Mouse (Mus musculus) CH12.LX (cell line): ENCODE measurements around the gene Rptor. TPM values are rescaled to one million over a fixed set of nuclear protein-coding genes. Genes with fewer than 3 reads are reported as not detected.

Experiments
- DNase-seq: peaks from one replicate; pipeline ENCODE4 v3.0.0-alpha.2; 2013; ENCODE audit errors: extremely low read depth
- H3K27ac ChIP-seq: 2 replicates; pipeline ENCODE4 v1.5.1; 2012; ENCODE audit warnings: low read depth, mild to moderate bottlenecking, control low read depth, moderate library complexity; ENCODE audit not compliant: insufficient read depth
- H3K27me3 ChIP-seq: replicated peaks from 2 replicates; pipeline ENCODE3; 2012; ENCODE audit warnings: inconsistent platforms
- H3K36me3 ChIP-seq, 2 experiments: replicated peaks in 1 of 2; 2 replicates each; pipeline versions ENCODE3 to v1.6.1; 2012; ENCODE audit warnings: inconsistent platforms in 1 of 2, low read length in 1 of 2, mild to moderate bottlenecking in 1 of 2, mixed read lengths in 1 of 2, moderate library complexity in 1 of 2; ENCODE audit not compliant: control insufficient read depth in 1 of 2, insufficient read depth in 1 of 2
- H3K4me1 ChIP-seq, 2 experiments: 2 replicates each; pipeline ENCODE4 v1.6.1; 2012; ENCODE audit warnings: inconsistent platforms in 1 of 2, moderate library complexity in 1 of 2; ENCODE audit not compliant: insufficient read depth in 2 of 2, control insufficient read depth in 1 of 2
- H3K4me2 ChIP-seq: 2 replicates; pipeline ENCODE4 v1.6.1; 2012; ENCODE audit warnings: low read depth, mild to moderate bottlenecking, control low read depth; ENCODE audit not compliant: poor library complexity, insufficient read depth, severe bottlenecking
- H3K4me3 ChIP-seq, 3 experiments: fragments of 150-350 bp in 1 of 3; sonication (generic) in 1 of 3; replicated peaks in 1 of 3; 2 replicates each; pipeline versions ENCODE3 to v1.5.1; 2011 to 2012; ENCODE audit warnings: low read depth in 2 of 3, low read length in 2 of 3, mild to moderate bottlenecking in 2 of 3, moderate library complexity in 2 of 3, control low read depth in 1 of 3, improper control_type of control experiment in 1 of 3, inconsistent platforms in 1 of 3, mixed read lengths in 1 of 3; ENCODE audit not compliant: poor library complexity in 1 of 3
- H3K79me2 ChIP-seq: replicated peaks from 2 replicates; pipeline ENCODE4 v1.6.1; 2012; ENCODE audit warnings: mild to moderate bottlenecking, moderate library complexity; ENCODE audit not compliant: control insufficient read depth, poor library complexity, insufficient read depth, severe bottlenecking; ENCODE audit errors: extremely low read depth
- H3K9ac ChIP-seq: 2 replicates; pipeline ENCODE4 v1.6.1; 2012; ENCODE audit warnings: low read depth, mild to moderate bottlenecking, control low read depth, moderate library complexity; ENCODE audit not compliant: insufficient read depth
- H3K9me3 ChIP-seq: replicated peaks from 2 replicates; pipeline ENCODE3; 2012; ENCODE audit warnings: low read length, inconsistent platforms, mixed read lengths
- BHLHE40 ChIP-seq: IDR thresholded peaks from 2 replicates; pipeline ENCODE4 v1.6.1; 2011; ENCODE audit warnings: mild to moderate bottlenecking, low read depth, low read length, improper control_type of control experiment
- CHD1 ChIP-seq: IDR thresholded peaks from 2 replicates; pipeline ENCODE4 v1.6.1; 2012; ENCODE audit warnings: low read depth, low read length, improper control_type of control experiment, inconsistent platforms
- CHD2 ChIP-seq: IDR thresholded peaks from 2 replicates; pipeline ENCODE4 v1.6.1; 2011; ENCODE audit warnings: low read length, improper control_type of control experiment
- CTCF ChIP-seq, 2 experiments: IDR thresholded peaks in 1 of 2; conservative IDR thresholded peaks in 1 of 2; 2 replicates each; pipeline ENCODE4 v1.5.1; 2011 to 2012; ENCODE audit warnings: low read depth in 2 of 2, low read length in 2 of 2, improper control_type of control experiment in 1 of 2, inconsistent platforms in 1 of 2, mild to moderate bottlenecking in 1 of 2, moderate library complexity in 1 of 2
- E2F4 ChIP-seq: IDR thresholded peaks from 2 replicates; pipeline ENCODE4 v1.6.1; 2011; ENCODE audit warnings: low read depth, low read length, improper control_type of control experiment; ENCODE audit not compliant: insufficient replicate concordance
- EP300 ChIP-seq: IDR thresholded peaks from 2 replicates; pipeline ENCODE4 v1.6.1; 2011; ENCODE audit warnings: low read length, improper control_type of control experiment
- ETS1 ChIP-seq: conservative IDR thresholded peaks from 2 replicates; pipeline ENCODE4 v1.6.1; 2012; ENCODE audit warnings: low read depth, mild to moderate bottlenecking, inconsistent platforms, low read length, improper control_type of control experiment, moderate library complexity
- GABPA ChIP-seq: IDR thresholded peaks from 2 replicates; pipeline ENCODE4 v1.6.1; 2012; ENCODE audit warnings: low read depth, low read length, improper control_type of control experiment, inconsistent platforms; ENCODE audit not compliant: insufficient replicate concordance
- HCFC1 ChIP-seq: IDR thresholded peaks from 2 replicates; pipeline ENCODE4 v1.6.1; 2012; ENCODE audit warnings: low read depth, mild to moderate bottlenecking, inconsistent platforms, low read length, improper control_type of control experiment
- JUN ChIP-seq: IDR thresholded peaks from 2 replicates; pipeline ENCODE4 v1.6.1; 2011; ENCODE audit warnings: low read depth, mild to moderate bottlenecking, low read length, improper control_type of control experiment, moderate library complexity; ENCODE audit not compliant: insufficient read depth
- JUND ChIP-seq: conservative IDR thresholded peaks from 2 replicates; pipeline ENCODE4 v1.6.1; 2011; ENCODE audit warnings: low read depth, low read length, improper control_type of control experiment
- KAT2A ChIP-seq: IDR thresholded peaks from 2 replicates; pipeline ENCODE4 v1.6.1; 2012; ENCODE audit warnings: low read length, improper control_type of control experiment, inconsistent platforms; ENCODE audit not compliant: insufficient replicate concordance
- MAFK ChIP-seq: IDR thresholded peaks from 2 replicates; pipeline ENCODE4 v1.6.1; 2011; ENCODE audit warnings: low read length, improper control_type of control experiment; ENCODE audit not compliant: insufficient replicate concordance
- MAX ChIP-seq: IDR thresholded peaks from 2 replicates; pipeline ENCODE4 v1.6.1; 2011; ENCODE audit warnings: low read length, improper control_type of control experiment
- MAZ ChIP-seq: IDR thresholded peaks from 2 replicates; pipeline ENCODE4 v1.6.1; 2012; ENCODE audit warnings: low read depth, mild to moderate bottlenecking, inconsistent platforms, low read length, improper control_type of control experiment, moderate library complexity
- MXI1 ChIP-seq: IDR thresholded peaks from 2 replicates; pipeline ENCODE4 v1.6.1; 2011; ENCODE audit warnings: mild to moderate bottlenecking, low read depth, low read length, improper control_type of control experiment
- MYC ChIP-seq: IDR thresholded peaks from 2 replicates; pipeline ENCODE4 v1.6.1; 2011; ENCODE audit warnings: low read depth, mild to moderate bottlenecking, improper control_type of control experiment, low read length
- NELFE ChIP-seq: IDR thresholded peaks from 2 replicates; pipeline ENCODE4 v1.6.1; 2011; ENCODE audit warnings: low read depth, low read length, improper control_type of control experiment
- NRF1 ChIP-seq: IDR thresholded peaks from 2 replicates; pipeline ENCODE4 v1.6.1; 2014; ENCODE audit warnings: low read depth, mild to moderate bottlenecking, inconsistent platforms, low read length, improper control_type of control experiment, moderate library complexity
- PAX5 ChIP-seq: IDR thresholded peaks from 2 replicates; pipeline ENCODE4 v1.6.1; 2012; ENCODE audit warnings: low read length, inconsistent platforms, mixed read lengths
- RCOR1 ChIP-seq: conservative IDR thresholded peaks from 2 replicates; pipeline ENCODE4 v1.6.1; 2012; ENCODE audit warnings: low read depth, mild to moderate bottlenecking, inconsistent platforms, low read length, improper control_type of control experiment
- UBTF ChIP-seq: IDR thresholded peaks from 2 replicates; pipeline ENCODE4 v1.6.1; 2012; ENCODE audit warnings: low read depth, mild to moderate bottlenecking, inconsistent platforms, low read length, improper control_type of control experiment, moderate library complexity
- ZKSCAN1 ChIP-seq: IDR thresholded peaks from 2 replicates; pipeline ENCODE4 v1.6.1; 2012; ENCODE audit warnings: low read depth, inconsistent platforms, low read length, improper control_type of control experiment, borderline replicate concordance
- ZNF384 ChIP-seq: IDR thresholded peaks from 2 replicates; pipeline ENCODE4 v1.6.1; 2012; ENCODE audit warnings: low read depth, low read length, improper control_type of control experiment, inconsistent platforms
- dilution Hi-C: fragments of 300-500 bp; cut with MboI; formaldehyde crosslinking; loops from 2 replicates; pipeline ENCODE4 v1.14.3; 2020; ENCODE audit warnings: low sequenced_read_pairs; ENCODE audit not compliant: extremely low pct_unique_long_range_greater_than_20kb, extremely low pct_ligation_motif_present
- in situ Hi-C: fragments of 300-500 bp; cut with MboI; formaldehyde crosslinking; loops from 3 replicates; pipeline ENCODE4 v1.14.3; 2019; ENCODE audit warnings: low sequenced_read_pairs, low pct_ligation_motif_present, low pct_unique_long_range_greater_than_20kb, mixed read lengths
- polyA plus RNA-seq: library from polyadenylated mRNA; unstranded; fragments of >175 nt; gene quantifications from 2 replicates; pipeline ENCODE4 v1.2.1, GENCODE M21; 2012; ENCODE audit warnings: low read depth; ENCODE audit not compliant: insufficient read length
- total RNA-seq, 2 experiments: library from RNA; depleted of rRNA; stranded (reverse); fragments of 300-350 nt in 1 of 2; fragments of >200 nt in 1 of 2; gene quantifications; 2 replicates each; pipeline ENCODE4 v1.2.3; 2012 to 2014

Rptor gene
- total and polyA plus RNA-seq, 3 experiments = 10.3 to 33.1 (median 26.7) TPM

- Histone ChIP-seq H3K9ac (no peak overlapping the region), H3K9me3 (no peaks in the 10 kb centered on the region), H3K27me3 (no peaks in the 10 kb centered on the region), H3K4me2 (no peak overlapping the region), H3K27ac (no peak overlapping the region), H3K4me3 (no peak overlapping the region), H3K36me3 (peaks cover 0 to 37% of the 10 kb centered on the region in 2 experiments), H3K4me1 (peaks cover 4 to 40% of the 10 kb centered on the region in 2 experiments; a peak in 3 of 4 replicates), H3K79me2 (0 out of 2 replicates have a peak, but pooled peaks cover 3% of the 10 kb centered on the region)
- in situ Hi-C loops (no loop called here), dilution Hi-C loops (no loop called here)
- TF ChIP-seq MAX (no peak), RCOR1 (no peak), KAT2A (no peak), CTCF (conservative IDR thresholded peaks at IDR 0.05 in 1 of 2, IDR thresholded peaks at IDR 0.05 in 1 of 2; ENCODE audit: low read depth in 2 of 2, low read length in 2 of 2) (no peak), ETS1 (no peak), PAX5 (no peak), HCFC1 (no peak), E2F4 (no peak), MAZ (no peak), ZNF384 (no peak), CHD2 (no peak), ZKSCAN1 (no peak), GABPA (no peak), UBTF (no peak), MYC (no peak), MAFK (no peak), NRF1 (no peak)
- no peak for DNase-seq
These were observed 61.2 kb downstream of the Rptor start for GRCm38 (mm10) chr11:119663876-119664275.

DNA sequence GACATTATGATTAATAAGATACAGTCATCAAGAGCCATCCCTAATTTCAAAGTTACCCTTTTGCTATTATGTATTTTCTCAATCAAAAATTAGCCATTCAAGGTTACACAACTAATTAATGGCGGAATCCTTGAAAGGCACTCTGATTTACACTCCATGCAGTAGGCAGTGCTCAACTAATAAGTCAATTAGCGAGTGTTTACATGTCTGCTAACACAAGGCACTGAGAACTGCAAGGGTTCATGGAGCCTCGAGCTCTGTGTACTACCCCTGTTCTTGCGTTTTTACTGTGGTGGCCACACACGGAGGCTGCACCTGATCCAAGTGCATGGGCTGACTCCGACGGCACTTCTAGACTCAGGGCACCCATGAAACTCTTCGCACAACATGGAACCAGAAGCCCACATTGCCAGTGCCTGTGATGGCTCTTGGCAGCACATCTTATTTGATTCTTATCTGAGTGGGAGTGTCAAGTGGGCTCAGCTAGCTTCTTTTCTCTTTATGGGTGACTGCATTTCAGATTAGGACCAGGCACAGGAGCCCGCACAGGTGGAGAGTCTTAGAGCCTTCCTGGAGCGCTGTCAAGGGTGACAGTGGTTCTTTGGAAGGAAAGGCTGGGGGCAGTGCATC is 62.1 kb downstream of the Rptor start:
- no peak for DNase-seq
- in situ Hi-C loops (no loop called here), dilution Hi-C loops (no loop called here)
- Histone ChIP-seq H3K4me3 (no peak overlapping the region), H3K4me1 (peaks cover 4 to 37% of the 10 kb centered on the region in 2 experiments; a peak in 3 of 4 replicates), H3K27ac (no peak overlapping the region), H3K9me3 (no peaks in the 10 kb centered on the region), H3K27me3 (no peaks in the 10 kb centered on the region), H3K36me3 (peaks cover 0 to 34% of the 10 kb centered on the region in 2 experiments), H3K9ac (no peak overlapping the region), H3K4me2 (no peak overlapping the region), H3K79me2 (0 out of 2 replicates have a peak, but pooled peaks cover 3% of the 10 kb centered on the region)
- TF ChIP-seq UBTF (no peak), MXI1 (no peak), MAZ (no peak), E2F4 (no peak), CHD1 (no peak), BHLHE40 (no peak), GABPA (no peak), JUND (no peak), EP300 (no peak), MYC (no peak), NELFE (no peak), JUN (no peak), MAX (no peak)
